Mouse (Mus musculus): ENCODE results near the gene Olfr313. TPM values are rescaled to one million over a fixed set of nuclear protein-coding genes. Genes with fewer than 3 reads are reported as not detected.
"Not testable (repeated sequence)": the region's sequence is repeated elsewhere in the genome, so short reads cannot be mapped to it uniquely, and the experiment has no call there.

The Olfr313 gene
- polyA plus RNA-seq, 1 experiment from 2014 or later, result not detected

DNA sequence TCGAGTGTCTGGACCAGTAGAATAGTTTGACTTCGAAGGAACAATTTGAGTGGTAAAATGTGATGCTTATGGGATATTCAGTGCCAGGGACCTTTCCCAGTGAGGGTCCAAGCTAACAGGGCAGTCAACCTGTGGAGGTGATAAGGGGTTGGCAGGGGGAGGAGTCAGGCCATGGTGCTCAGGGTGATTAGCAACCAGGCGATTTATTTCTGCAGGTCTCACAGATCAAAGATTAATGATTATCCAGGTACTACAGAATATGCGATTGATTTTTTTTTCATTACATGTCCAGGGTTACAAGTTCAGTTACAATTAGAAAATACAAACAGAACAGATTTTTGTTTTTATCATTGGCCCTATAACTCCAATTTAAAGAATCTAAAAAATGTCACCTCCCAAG is 10.9 kb upstream of the Olfr313 start:
- DNase-seq (ENCODE audit: low spot score), result no peak
- no peaks in the 10 kb centered on the region for H3K9me3 ChIP-seq (replicated peaks)
- no peaks in the 10 kb centered on the region for H3K36me3 ChIP-seq
- 66% methylated on average over 4 of the region's 4 CpGs for WGBS
- H3K27ac ChIP-seq, result no peak overlapping the region
- H3K4me1 ChIP-seq, result peaks cover 7% of the 10 kb centered on the region
- no peaks in the 10 kb centered on the region for H3K27me3 ChIP-seq (ENCODE audit: low read depth, poor library complexity, severe bottlenecking)
- H3K4me3 ChIP-seq, result no peak overlapping the region

- DNase-seq (ENCODE audit: low spot score), result no peak
- WGBS, result 83% methylated on average over 2 of the region's 2 CpGs
- Histone ChIP-seq H3K9me3 (replicated peaks) (no peaks in the 10 kb centered on the region), H3K27ac (no peak overlapping the region), H3K4me1 (peaks cover 7% of the 10 kb centered on the region), H3K27me3 (ENCODE audit: low read depth, poor library complexity, severe bottlenecking) (no peaks in the 10 kb centered on the region), H3K36me3 (no peaks in the 10 kb centered on the region), H3K4me3 (no peak overlapping the region)
These were observed 10.4 kb upstream of the Olfr313 start for GRCm38 (mm10) chr11:58804393-58804792.

DNA sequence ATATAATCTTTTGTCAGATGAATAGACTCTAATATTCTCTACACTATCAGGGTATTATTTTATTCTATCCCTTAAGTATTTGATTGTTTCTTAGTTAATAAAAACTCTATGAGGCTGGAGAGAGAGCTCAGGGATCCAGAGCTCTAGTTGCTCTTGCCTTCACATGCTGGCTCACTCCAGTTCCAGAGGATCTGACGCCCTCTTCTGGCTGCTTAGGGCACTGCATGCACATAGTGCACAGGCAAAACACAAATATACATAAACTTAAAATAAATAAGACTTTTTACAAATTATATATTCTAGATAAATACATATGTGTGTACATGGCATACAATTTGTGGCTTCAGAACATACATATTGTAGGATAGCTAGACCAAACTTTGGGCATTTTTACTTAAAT is 2.8 kb upstream of the Olfr313 start:
- Histone ChIP-seq H3K27me3 (ENCODE audit: low read depth, poor library complexity, severe bottlenecking) (no peaks in the 10 kb centered on the region), H3K9me3 (replicated peaks) (no peaks in the 10 kb centered on the region), H3K36me3 (no peaks in the 10 kb centered on the region), H3K27ac (no peak overlapping the region), H3K4me1 (no peaks in the 10 kb centered on the region), H3K4me3 (no peak overlapping the region)
- DNase-seq (ENCODE audit: low spot score), result no peak
- WGBS, result 3% methylated on average over 1 of the region's 1 CpGs

DNA sequence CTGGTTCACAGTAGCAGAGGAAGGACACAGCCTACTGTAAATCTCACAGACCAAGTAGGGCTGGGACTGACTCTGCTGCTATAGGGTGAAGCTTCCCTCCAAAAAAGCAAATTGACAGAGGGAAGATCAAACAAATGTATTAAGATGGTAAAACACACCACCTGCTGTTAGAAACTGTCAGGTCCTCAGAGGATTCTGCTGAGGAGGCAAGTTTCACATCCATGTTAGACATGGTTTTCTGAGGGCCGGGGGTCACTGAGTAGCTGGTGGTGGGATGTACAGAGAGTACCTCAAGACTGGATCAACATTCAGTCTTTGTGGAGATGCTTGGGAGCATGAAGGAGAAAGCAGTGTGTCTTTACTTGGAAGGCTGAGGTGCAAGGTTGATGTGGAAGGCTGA is 876 bp downstream of the Olfr313 start:
- H3K4me1 ChIP-seq, result no peaks in the 10 kb centered on the region
- H3K27me3 ChIP-seq (ENCODE audit: low read depth, poor library complexity, severe bottlenecking), result no peaks in the 10 kb centered on the region
- H3K36me3 ChIP-seq, result no peaks in the 10 kb centered on the region
- no peak overlapping the region for H3K27ac ChIP-seq
- no peak for DNase-seq (ENCODE audit: low spot score)
- 83% methylated on average over 1 of the region's 1 CpGs for WGBS
- no peak overlapping the region for H3K4me3 ChIP-seq
- no peaks in the 10 kb centered on the region for H3K9me3 ChIP-seq (replicated peaks)

DNA sequence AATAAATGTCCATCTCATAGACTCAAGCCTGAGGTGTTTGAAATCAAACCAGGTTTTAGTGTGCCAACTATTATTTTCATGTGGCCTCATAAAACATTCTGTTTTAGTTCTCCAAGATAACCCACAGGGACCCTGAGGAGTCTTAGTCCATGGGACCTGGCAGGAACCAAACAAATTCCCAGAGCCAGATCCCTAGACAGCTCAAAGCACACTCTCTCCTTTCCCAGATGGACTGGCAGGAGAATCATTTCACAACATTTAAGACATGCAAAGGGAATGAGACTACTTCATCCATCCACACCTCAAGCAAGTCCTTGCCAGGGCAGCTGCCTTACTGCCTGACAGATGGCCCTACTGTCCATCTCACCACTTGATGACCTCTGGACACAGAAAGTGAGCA is 14.1 kb downstream of the Olfr313 start, which contains the start of gene Olfr312:
Gene Olfr312 (plus strand): TSS at position 301 of the 400 bp plus-strand sequence.
- not testable (repeated sequence) for H3K27me3 ChIP-seq (ENCODE audit: low read depth, poor library complexity, severe bottlenecking); H3K36me3 ChIP-seq; H3K27ac ChIP-seq; H3K4me3 ChIP-seq; H3K9me3 ChIP-seq (replicated peaks); H3K4me1 ChIP-seq; DNase-seq (ENCODE audit: low spot score)

- Histone ChIP-seq H3K36me3 (no peaks in the 10 kb centered on the region), H3K27ac (no peak overlapping the region), H3K9me3 (replicated peaks) (no peaks in the 10 kb centered on the region), H3K4me3 (no peak overlapping the region), H3K27me3 (ENCODE audit: low read depth, poor library complexity, severe bottlenecking) (no peaks in the 10 kb centered on the region), H3K4me1 (no peaks in the 10 kb centered on the region)
- DNase-seq (ENCODE audit: low spot score), result no peak
- 86% methylated on average over 3 of the region's 3 CpGs for WGBS
These were observed 15.0 kb downstream of the Olfr313 start for GRCm38 (mm10) chr11:58829764-58830163.

DNA sequence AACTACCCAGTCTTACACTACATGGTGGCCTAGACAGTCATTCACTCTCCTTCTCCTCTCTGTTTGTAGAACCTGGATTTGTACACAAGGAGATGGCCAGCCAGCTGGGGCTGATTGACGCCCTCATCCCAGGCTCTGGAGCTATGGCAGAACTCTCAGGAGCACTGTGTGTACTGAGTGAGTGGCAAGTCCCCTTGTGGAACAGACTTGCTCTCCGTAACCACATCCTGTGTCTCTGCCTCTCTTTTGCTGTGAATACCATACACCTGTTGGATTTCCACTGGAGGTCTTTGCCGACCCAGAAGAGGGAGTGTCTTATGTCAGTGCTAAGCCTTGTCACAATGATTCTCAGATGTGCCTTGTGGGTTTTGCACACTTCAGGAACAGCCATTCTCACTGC is 17.7 kb downstream of the Olfr313 start:
- H3K27ac ChIP-seq; H3K36me3 ChIP-seq; H3K4me1 ChIP-seq; H3K9me3 ChIP-seq (replicated peaks); H3K27me3 ChIP-seq (ENCODE audit: low read depth, poor library complexity, severe bottlenecking); H3K4me3 ChIP-seq; DNase-seq (ENCODE audit: low spot score): not testable (repeated sequence)
- WGBS, result 76% methylated on average over 3 of the region's 3 CpGs

DNA sequence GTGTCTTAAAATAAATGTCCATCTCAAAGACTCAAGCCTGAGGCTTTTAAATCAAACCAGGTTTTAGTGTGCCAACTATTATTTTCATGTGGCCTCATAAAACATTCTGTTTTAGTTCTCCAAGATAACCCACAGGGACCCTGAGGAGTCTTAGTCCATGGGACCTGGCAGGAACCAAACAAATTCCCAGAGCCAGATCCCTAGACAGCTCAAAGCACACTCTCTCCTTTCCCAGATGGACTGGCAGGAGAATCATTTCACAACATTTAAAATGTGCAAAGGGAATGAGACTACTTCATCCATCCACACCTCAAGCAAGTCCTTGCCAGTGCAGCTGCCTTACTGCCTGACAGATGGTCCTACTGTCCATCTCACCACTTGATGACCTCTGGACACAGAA is 24.2 kb downstream of the Olfr313 start, which contains the start of gene Olfr311:
Gene Olfr311 (plus strand): TSS at position 301 of the 400 bp plus-strand sequence.
- H3K9me3 ChIP-seq (replicated peaks); DNase-seq (ENCODE audit: low spot score); H3K4me1 ChIP-seq; H3K27me3 ChIP-seq (ENCODE audit: low read depth, poor library complexity, severe bottlenecking); H3K4me3 ChIP-seq; H3K27ac ChIP-seq; H3K36me3 ChIP-seq: not testable (repeated sequence)

GRCm38 (mm10) chr11:58846919-58847461 is 32.2 kb downstream of the Olfr313 start, which contains the start of gene Gm12258:
Gene Gm12258 (plus strand): TSS chr11:58847158.
- Histone ChIP-seq H3K36me3 (peaks cover 33% of the 10 kb centered on the region), H3K4me3 (peak within 1 kb of the TSS; percentile 86), H3K9me3 (replicated peaks) (no peaks in the 10 kb centered on the region), H3K27ac (peak within 1 kb of the TSS; percentile 83), H3K4me1 (peaks cover 10% of the 10 kb centered on the region), H3K27me3 (ENCODE audit: low read depth, poor library complexity, severe bottlenecking) (no peaks in the 10 kb centered on the region)
- WGBS, result under 1% methylated on average over 24 of the region's 24 CpGs
- DNase-seq (ENCODE audit: low spot score), result peak; percentile 86

GRCm38 (mm10) chr11:58847636-58848035 is 32.8 kb downstream of the Olfr313 start:
- 51% methylated on average over 9 of the region's 9 CpGs for WGBS
- H3K4me3 ChIP-seq, result peak overlapping the region; percentile 86
- H3K9me3 ChIP-seq (replicated peaks), result no peaks in the 10 kb centered on the region
- H3K36me3 ChIP-seq, result peaks cover 38% of the 10 kb centered on the region
- no peaks in the 10 kb centered on the region for H3K27me3 ChIP-seq (ENCODE audit: low read depth, poor library complexity, severe bottlenecking)
- H3K27ac ChIP-seq, result peak overlapping the region; percentile 83
- peaks cover 10% of the 10 kb centered on the region for H3K4me1 ChIP-seq
- no peak for DNase-seq (ENCODE audit: low spot score)

DNA sequence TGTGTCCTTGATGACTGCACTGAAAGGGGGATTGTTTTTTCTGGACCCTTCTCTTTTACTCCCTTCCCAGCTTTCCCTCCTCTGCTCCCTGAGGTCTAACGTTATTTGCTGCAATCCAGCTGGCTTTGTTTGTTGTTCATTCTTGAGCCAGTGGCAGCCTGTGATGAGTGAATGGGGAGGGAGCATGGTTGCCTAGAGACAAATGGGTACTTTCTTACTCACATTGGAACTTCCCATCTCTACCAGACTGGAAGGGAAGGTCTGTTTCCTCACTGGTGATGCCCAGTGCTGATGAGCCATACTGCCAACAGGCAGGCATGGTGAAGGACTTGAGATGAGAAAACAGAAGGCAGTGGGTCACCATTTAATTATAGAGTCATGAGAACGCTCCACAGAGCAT is 34.9 kb downstream of the Olfr313 start:
- peaks cover 10% of the 10 kb centered on the region for H3K4me1 ChIP-seq
- H3K27ac ChIP-seq, result no peak overlapping the region
- H3K9me3 ChIP-seq (replicated peaks), result no peaks in the 10 kb centered on the region
- 74% methylated on average over 2 of the region's 2 CpGs for WGBS
- H3K4me3 ChIP-seq, result no peak overlapping the region
- no peak for DNase-seq (ENCODE audit: low spot score)
- peaks cover 47% of the 10 kb centered on the region for H3K36me3 ChIP-seq
- no peaks in the 10 kb centered on the region for H3K27me3 ChIP-seq (ENCODE audit: low read depth, poor library complexity, severe bottlenecking)

DNA sequence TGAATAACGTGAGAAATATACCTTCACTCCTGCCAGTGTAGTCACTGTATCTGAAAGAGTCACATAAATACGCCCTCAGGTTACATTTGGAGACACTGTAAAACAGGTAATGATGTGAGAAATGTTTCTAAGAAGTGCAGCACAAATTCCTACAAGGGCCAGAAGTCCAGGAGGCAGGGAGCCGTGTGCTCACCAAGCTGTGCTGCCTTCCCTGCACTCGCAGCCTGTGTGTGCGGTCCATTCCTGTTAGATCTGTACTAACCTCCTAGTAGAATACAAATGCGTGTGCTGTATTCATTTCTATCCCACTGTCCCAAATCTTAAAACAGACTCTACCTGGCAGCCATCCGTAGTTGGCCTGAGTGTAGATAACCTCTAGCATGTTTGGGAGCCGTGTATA is 45.9 kb downstream of the Olfr313 start:
- DNase-seq (ENCODE audit: low spot score), result no peak
- 95% methylated on average over 8 of the region's 8 CpGs for WGBS
- Histone ChIP-seq H3K36me3 (peaks cover 57% of the 10 kb centered on the region), H3K9me3 (replicated peaks) (peaks cover 9% of the 10 kb centered on the region), H3K4me3 (no peak overlapping the region), H3K4me1 (no peaks in the 10 kb centered on the region), H3K27ac (no peak overlapping the region), H3K27me3 (ENCODE audit: low read depth, poor library complexity, severe bottlenecking) (no peaks in the 10 kb centered on the region)

GRCm38 (mm10) chr11:58867039-58867953 is 52.5 kb downstream of the Olfr313 start, which contains the start of gene 2810021J22Rik:
Gene 2810021J22Rik (plus strand): TSS chr11:58867216.
- Histone ChIP-seq H3K4me1 (peaks cover 14% of the 10 kb centered on the region), H3K4me3 (peak within 1 kb of the TSS; percentile 81), H3K27ac (peak within 1 kb of the TSS; percentile 90), H3K27me3 (ENCODE audit: low read depth, poor library complexity, severe bottlenecking) (no peaks in the 10 kb centered on the region), H3K36me3 (peaks cover 29% of the 10 kb centered on the region), H3K9me3 (replicated peaks) (no peaks in the 10 kb centered on the region)
- DNase-seq (ENCODE audit: low spot score), result peak; percentile 90
- WGBS, result 6% methylated on average over 37 of the region's 37 CpGs

All from limb, embryonic 10.5 days (tissue).